Mouse (Mus musculus) adrenal gland, postnatal 14 days (tissue): ENCODE results near the gene Mbd5. TPM values are rescaled to one million over a fixed set of nuclear protein-coding genes. Genes with fewer than 3 reads are reported as not detected.
"Not testable (repeated sequence)": the region's sequence is repeated elsewhere in the genome, so short reads cannot be mapped to it uniquely, and the experiment has no call there.

Experiments used
- DNase-seq: peaks from one replicate; pipeline ENCODE4 v3.0.0; 2021; ENCODE audit warnings: mixed read lengths
- total RNA-seq: library from RNA; stranded (reverse); gene quantifications from 2 replicates; pipeline ENCODE4 v1.2.3, GENCODE M21; 2021

The Mbd5 gene
- total RNA-seq, 1 experiment from 2014 or later, result 41.6 TPM

GRCm38 (mm10) chr2:49160232-49160947, 211.1 kb downstream of the Mbd5 start:
- DNase-seq, result no peak

GRCm38 (mm10) chr2:49169766-49170165, 220.5 kb downstream of the Mbd5 start:
- no peak for DNase-seq

GRCm38 (mm10) chr2:49177015-49177414, 227.7 kb downstream of the Mbd5 start:
- DNase-seq, result no peak

- DNase-seq, result no peak
Observed at GRCm38 (mm10) chr2:49190984-49191383, 241.7 kb downstream of the Mbd5 start.

GRCm38 (mm10) chr2:49191695-49192094, 242.4 kb downstream of the Mbd5 start:
- no peak for DNase-seq

GRCm38 (mm10) chr2:49204081-49204480, 254.8 kb downstream of the Mbd5 start:
- no peak for DNase-seq

GRCm38 (mm10) chr2:49205692-49206091, 256.4 kb downstream of the Mbd5 start:
- not testable (repeated sequence) for DNase-seq

- no peak for DNase-seq
Observed at GRCm38 (mm10) chr2:49209349-49209748, 260.0 kb downstream of the Mbd5 start.

- DNase-seq, result no peak
Observed at GRCm38 (mm10) chr2:49210408-49210807, 261.1 kb downstream of the Mbd5 start.

- no peak for DNase-seq
Observed at GRCm38 (mm10) chr2:49229725-49230124, 280.4 kb downstream of the Mbd5 start.

- no peak for DNase-seq
Observed at GRCm38 (mm10) chr2:49234064-49234463, 284.8 kb downstream of the Mbd5 start.

GRCm38 (mm10) chr2:49241715-49242114, 292.4 kb downstream of the Mbd5 start:
- DNase-seq, result no peak

GRCm38 (mm10) chr2:49264092-49264491, 314.8 kb downstream of the Mbd5 start:
- no peak for DNase-seq

GRCm38 (mm10) chr2:49272295-49272967, 323.1 kb downstream of the Mbd5 start:
- no peak for DNase-seq

GRCm38 (mm10) chr2:49276017-49276722, 326.9 kb downstream of the Mbd5 start:
- DNase-seq, result no peak

- DNase-seq, result no peak
Observed at GRCm38 (mm10) chr2:49280496-49280895, 331.2 kb downstream of the Mbd5 start.

- DNase-seq, result no peak
Observed at GRCm38 (mm10) chr2:49283583-49283982, 334.3 kb downstream of the Mbd5 start.

- no peak for DNase-seq
Observed at GRCm38 (mm10) chr2:49286965-49287364, 337.7 kb downstream of the Mbd5 start.

- DNase-seq, result no peak
Observed at GRCm38 (mm10) chr2:49291709-49292108, 342.4 kb downstream of the Mbd5 start.

GRCm38 (mm10) chr2:49312629-49313447, 363.5 kb downstream of the Mbd5 start:
- peak; percentile 87 for DNase-seq

GRCm38 (mm10) chr2:49333594-49333993, 384.3 kb downstream of the Mbd5 start:
- DNase-seq, result no peak

- DNase-seq, result no peak
Observed at GRCm38 (mm10) chr2:49335267-49335666, 386.0 kb downstream of the Mbd5 start.
